Mouse (Mus musculus) forebrain, postnatal 0 days (tissue): ENCODE results near the gene Tmem230. TPM values are rescaled to one million over a fixed set of nuclear protein-coding genes. Genes with fewer than 3 reads are reported as not detected.

ENCODE experiments used
- ATAC-seq: fragments of 200-750 bp; cut with Nextera tagmentation; 2 replicates; pipeline ENCODE4 v1.8.0; 2017; ENCODE audit warnings: mild to moderate bottlenecking, moderate library complexity
- DNase-seq: peaks from one replicate; pipeline ENCODE4 v3.0.0-alpha.2; 2015
- H3K27ac ChIP-seq: fragments of 300-500 bp; sonication (generic); 2 replicates; pipeline ENCODE4 v1.5.1; 2014; ENCODE audit warnings: low read depth, mild to moderate bottlenecking, antibody characterized with exemption, low read length, moderate library complexity, mixed read lengths
- H3K27me3 ChIP-seq: fragments of 300-500 bp; sonication (generic); 2 replicates; pipeline ENCODE4 v1.6.1; 2014; ENCODE audit warnings: mild to moderate bottlenecking, low read length, mixed read lengths; ENCODE audit not compliant: insufficient read depth
- H3K36me3 ChIP-seq: fragments of 300-500 bp; sonication (generic); 2 replicates; pipeline ENCODE4 v1.6.1; 2014; ENCODE audit warnings: mild to moderate bottlenecking, moderate library complexity; ENCODE audit not compliant: insufficient read depth
- H3K4me1 ChIP-seq: fragments of 300-500 bp; sonication (generic); 2 replicates; pipeline ENCODE4 v1.6.1; 2014; ENCODE audit warnings: antibody characterized with exemption; ENCODE audit not compliant: insufficient read depth
- H3K4me2 ChIP-seq: fragments of 300-500 bp; sonication (generic); 2 replicates; pipeline ENCODE4 v1.6.1; 2014; ENCODE audit warnings: low read depth, mild to moderate bottlenecking, moderate library complexity
- H3K4me3 ChIP-seq: fragments of 300-500 bp; sonication (generic); 2 replicates; pipeline ENCODE4 v1.5.1; 2014; ENCODE audit warnings: low read depth, low read length, mixed read lengths
- H3K9ac ChIP-seq: fragments of 300-500 bp; sonication (generic); 2 replicates; pipeline ENCODE4 v1.6.1; 2014; ENCODE audit warnings: mild to moderate bottlenecking
- H3K9me3 ChIP-seq: fragments of 300-500 bp; sonication (generic); 2 replicates; pipeline ENCODE4 v1.6.1; 2016; ENCODE audit warnings: low read length
- CTCF ChIP-seq: sonication (generic); IDR thresholded peaks from 2 replicates; pipeline ENCODE4 v1.5.1; 2016; ENCODE audit warnings: antibody characterized with exemption, control low read depth, low read depth
- WGBS: fragments of 180-500 bp; shearing (Covaris S2); extraction: QIAGEN DNeasy Blood & Tissue Kit; methylation state at CpG from one replicate; pipeline ENCODE4 v1.1.7; 2014; 5-methylcytosine and 5-hydroxymethylcytosine counted together
- polyA plus RNA-seq: library from polyadenylated mRNA; unstranded; fragments of >200 nt; fragmentation: Nextera tagmentation; extraction: Ambion mirVana; gene quantifications from 2 replicates; pipeline ENCODE4 v1.2.1, GENCODE M21; 2015
- total RNA-seq: library from RNA; depleted of rRNA; stranded (reverse); fragments of >200 nt; gene quantifications from 2 replicates; pipeline ENCODE4 v1.2.3, GENCODE M21; 2014

Tmem230 gene
- total and polyA plus RNA-seq, 2 experiments from 2014 or later: 47.0 to 47.1 TPM

DNA sequence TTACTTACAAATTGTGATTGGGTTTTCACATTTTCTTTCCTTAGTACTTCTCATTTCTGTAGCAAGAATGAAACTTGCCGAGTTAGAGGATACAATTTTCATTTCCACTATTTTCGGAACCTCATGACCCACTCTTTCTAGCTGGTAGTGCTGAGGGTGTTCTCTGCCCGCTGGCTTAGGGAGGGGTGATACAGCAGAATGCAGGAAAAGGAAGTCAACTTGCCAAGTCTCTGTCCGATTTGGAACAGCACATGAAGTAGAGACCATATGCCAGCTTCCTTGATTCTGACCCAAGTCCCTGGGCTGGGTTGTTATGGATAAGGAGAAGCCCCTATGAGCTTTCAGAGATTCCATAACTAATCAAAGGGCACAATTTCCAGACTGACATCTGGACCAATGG lies 23.2 kb downstream of the Tmem230 start:
- Histone ChIP-seq H3K27me3 (no peaks in the 10 kb centered on the region), H3K9ac (no peak overlapping the region), H3K27ac (no peak overlapping the region), H3K4me3 (no peak overlapping the region), H3K4me1 (no peaks in the 10 kb centered on the region), H3K4me2 (no peak overlapping the region), H3K36me3 (no peaks in the 10 kb centered on the region), H3K9me3 (no peaks in the 10 kb centered on the region)
- 78% methylated on average over 4 of the region's 4 CpGs for WGBS
- TF ChIP-seq CTCF: no peak
- DNase-seq: no peak
- ATAC-seq: no peak

DNA sequence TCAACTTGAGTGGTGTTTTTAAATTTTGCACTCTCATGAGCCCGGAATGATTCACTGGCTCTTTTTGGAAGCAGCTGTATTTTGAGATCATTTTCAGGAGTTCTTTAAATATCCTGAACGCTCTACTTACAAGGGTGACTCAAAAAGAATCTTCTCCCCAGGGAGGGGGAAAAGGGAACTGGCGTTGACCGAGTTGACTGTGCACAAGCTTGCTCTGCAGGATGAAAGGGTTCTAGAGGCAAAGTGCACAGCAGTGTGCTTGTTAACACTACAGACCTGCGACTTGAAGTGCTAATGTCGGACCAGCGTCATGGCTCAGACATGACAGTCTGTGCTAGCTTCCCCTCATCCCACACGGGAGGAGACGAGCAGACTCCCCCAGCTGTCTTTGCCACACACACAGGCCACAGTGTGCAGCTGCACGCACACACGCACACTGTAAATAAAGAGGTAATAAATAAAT lies 26.0 kb downstream of the Tmem230 start:
- WGBS: 62% methylated on average over 11 of the region's 11 CpGs
- ATAC-seq: no peak
- Histone ChIP-seq H3K27ac (no peak overlapping the region), H3K4me2 (no peak overlapping the region), H3K4me1 (no peaks in the 10 kb centered on the region), H3K36me3 (no peaks in the 10 kb centered on the region), H3K9ac (no peak overlapping the region), H3K4me3 (no peak overlapping the region), H3K9me3 (no peaks in the 10 kb centered on the region), H3K27me3 (no peaks in the 10 kb centered on the region)
- TF ChIP-seq CTCF: no peak
- no peak for DNase-seq

- no peak for TF ChIP-seq CTCF
- H3K36me3 ChIP-seq: no peaks in the 10 kb centered on the region
- no peak overlapping the region for H3K27ac ChIP-seq
- DNase-seq (no peak), ATAC-seq (no peak)
- H3K27me3 ChIP-seq: no peaks in the 10 kb centered on the region
- no peak overlapping the region for H3K9ac ChIP-seq
- no peaks in the 10 kb centered on the region for H3K9me3 ChIP-seq
- no peak overlapping the region for H3K4me2 ChIP-seq
- no peaks in the 10 kb centered on the region for H3K4me1 ChIP-seq
- 96% methylated on average over 5 of the region's 5 CpGs for WGBS
- no peak overlapping the region for H3K4me3 ChIP-seq
These were observed 35.5 kb downstream of the Tmem230 start for GRCm38 (mm10) chr2:132211995-132212656.

- no peak overlapping the region for H3K4me3 ChIP-seq
- 90% methylated on average over 9 of the region's 9 CpGs for WGBS
- DNase-seq (no peak), ATAC-seq (no peak)
- H3K4me1 ChIP-seq: no peaks in the 10 kb centered on the region
- no peak for TF ChIP-seq CTCF
- no peaks in the 10 kb centered on the region for H3K9me3 ChIP-seq
- no peak overlapping the region for H3K27ac ChIP-seq
- no peak overlapping the region for H3K4me2 ChIP-seq
- H3K36me3 ChIP-seq: no peaks in the 10 kb centered on the region
- no peaks in the 10 kb centered on the region for H3K27me3 ChIP-seq
- H3K9ac ChIP-seq: no peak overlapping the region
These were observed 36.7 kb downstream of the Tmem230 start for GRCm38 (mm10) chr2:132210806-132211312.

- ATAC-seq (no peak), DNase-seq (no peak)
- Histone ChIP-seq H3K4me3 (no peak overlapping the region), H3K27me3 (no peaks in the 10 kb centered on the region), H3K4me1 (no peaks in the 10 kb centered on the region), H3K9me3 (no peaks in the 10 kb centered on the region), H3K4me2 (no peak overlapping the region), H3K9ac (no peak overlapping the region), H3K36me3 (no peaks in the 10 kb centered on the region), H3K27ac (no peak overlapping the region)
- no peak for TF ChIP-seq CTCF
- 82% methylated on average over 8 of the region's 8 CpGs for WGBS
These were observed 39.2 kb downstream of the Tmem230 start for GRCm38 (mm10) chr2:132208246-132208881.

DNA sequence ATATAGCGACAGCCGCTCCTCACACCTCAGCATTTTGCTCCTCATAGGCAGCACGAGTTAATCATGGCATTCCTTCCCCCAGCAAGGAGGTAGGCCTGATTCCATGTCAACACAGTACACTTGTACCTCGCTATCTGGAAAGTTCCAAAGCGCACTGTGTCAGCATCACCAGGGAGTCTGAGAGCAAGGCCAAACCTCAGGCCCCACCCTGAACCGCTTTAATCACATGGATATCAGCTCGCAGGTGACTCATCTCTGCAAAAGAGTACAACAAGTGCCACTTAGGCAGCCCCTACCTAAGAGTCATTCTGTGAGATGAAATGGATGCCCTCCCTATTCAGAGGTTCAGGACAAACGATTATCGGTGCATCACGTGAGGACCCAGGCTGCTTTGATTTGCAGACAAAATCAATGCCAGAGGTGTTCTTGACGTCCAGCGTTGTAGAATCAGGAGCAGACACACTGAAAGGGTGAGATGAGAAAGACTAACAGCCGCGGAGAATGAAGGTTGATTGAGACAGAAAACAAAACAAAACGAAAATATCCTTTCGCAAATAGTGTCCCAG lies 41.2 kb downstream of the Tmem230 start:
- no peaks in the 10 kb centered on the region for H3K27me3 ChIP-seq
- no peaks in the 10 kb centered on the region for H3K9me3 ChIP-seq
- no peak overlapping the region for H3K4me3 ChIP-seq
- H3K9ac ChIP-seq: no peak overlapping the region
- H3K4me1 ChIP-seq: no peaks in the 10 kb centered on the region
- no peaks in the 10 kb centered on the region for H3K36me3 ChIP-seq
- ATAC-seq (no peak), DNase-seq (no peak)
- no peak overlapping the region for H3K4me2 ChIP-seq
- WGBS: 85% methylated on average over 16 of the region's 16 CpGs
- H3K27ac ChIP-seq: no peak overlapping the region
- no peak for TF ChIP-seq CTCF

DNA sequence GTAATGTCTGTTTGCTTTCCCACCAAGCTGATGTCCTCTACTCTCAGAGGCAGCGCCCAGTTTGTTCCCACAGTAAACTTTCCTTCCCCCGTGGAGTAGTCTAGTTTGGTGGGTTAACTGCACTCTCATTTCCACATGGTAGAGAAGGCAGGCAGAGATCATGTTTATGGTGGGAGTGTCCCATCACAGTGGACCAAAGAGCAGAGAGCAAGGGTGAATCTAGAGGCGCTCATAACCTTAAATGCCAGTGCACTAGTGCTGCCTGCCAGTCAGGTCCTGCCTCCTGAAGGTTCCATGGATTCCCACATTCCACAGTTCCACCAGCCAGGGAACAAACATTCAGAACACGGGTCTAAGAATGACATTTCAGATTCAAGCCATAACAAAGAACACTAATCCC lies 42.1 kb downstream of the Tmem230 start:
- Histone ChIP-seq H3K27me3 (no peaks in the 10 kb centered on the region), H3K4me3 (no peak overlapping the region), H3K9ac (no peak overlapping the region), H3K4me2 (no peak overlapping the region), H3K27ac (no peak overlapping the region), H3K36me3 (no peaks in the 10 kb centered on the region), H3K4me1 (no peaks in the 10 kb centered on the region), H3K9me3 (no peaks in the 10 kb centered on the region)
- TF ChIP-seq CTCF: no peak
- ATAC-seq (no peak), DNase-seq (no peak)
- WGBS: 87% methylated on average over 4 of the region's 4 CpGs
